Mouse (Mus musculus): ENCODE results near the gene Wdr25. TPM values are rescaled to one million over a fixed set of nuclear protein-coding genes. Genes with fewer than 3 reads are reported as not detected.

Wdr25 gene
- polyA plus RNA-seq, 1 experiment from 2014 or later = 8.0 TPM

GRCm38 (mm10) chr12:108856186-108856585, 37.2 kb upstream of the Wdr25 start:
- no peaks in the 10 kb centered on the region for H3K27me3 ChIP-seq (ENCODE audit: insufficient read depth, low read length)
- H3K9me3 ChIP-seq (ENCODE audit: low read depth, low read length) = no peaks in the 10 kb centered on the region
- peaks cover 15% of the 10 kb centered on the region for H3K36me3 ChIP-seq (ENCODE audit: insufficient read depth)
- no peak overlapping the region for H3K4me3 ChIP-seq (ENCODE audit: low read depth, low read length)
- no peak overlapping the region for H3K4me2 ChIP-seq
- no peak overlapping the region for H3K9ac ChIP-seq
- no peak for ATAC-seq (ENCODE audit: insufficient read depth)
- WGBS = 85% methylated on average over 8 of the region's 8 CpGs
- H3K4me1 ChIP-seq (ENCODE audit: insufficient read depth) = no peaks in the 10 kb centered on the region
- TF ChIP-seq CTCF (IDR thresholded peaks at IDR 0.05; ENCODE audit: low read depth) = no peak
- H3K27ac ChIP-seq (ENCODE audit: low read depth) = no peak overlapping the region
- no peak for DNase-seq

- H3K27me3 ChIP-seq (ENCODE audit: insufficient read depth, low read length) = no peaks in the 10 kb centered on the region
- 83% methylated on average over 7 of the region's 7 CpGs for WGBS
- no peak overlapping the region for H3K4me2 ChIP-seq
- no peaks in the 10 kb centered on the region for H3K9me3 ChIP-seq (ENCODE audit: low read depth, low read length)
- peaks cover 23% of the 10 kb centered on the region for H3K36me3 ChIP-seq (ENCODE audit: insufficient read depth)
- no peaks in the 10 kb centered on the region for H3K4me1 ChIP-seq (ENCODE audit: insufficient read depth)
- H3K9ac ChIP-seq = no peak overlapping the region
- H3K4me3 ChIP-seq (ENCODE audit: low read depth, low read length) = no peak overlapping the region
- ATAC-seq (ENCODE audit: insufficient read depth) (no peak), DNase-seq (no peak)
- H3K27ac ChIP-seq (ENCODE audit: low read depth) = no peak overlapping the region
- no peak for TF ChIP-seq CTCF (IDR thresholded peaks at IDR 0.05; ENCODE audit: low read depth)
Observed at GRCm38 (mm10) chr12:108857109-108857508, 36.3 kb upstream of the Wdr25 start.

- H3K4me1 ChIP-seq (ENCODE audit: insufficient read depth) = no peaks in the 10 kb centered on the region
- 51% methylated on average over 7 of the region's 7 CpGs for WGBS
- no peaks in the 10 kb centered on the region for H3K9me3 ChIP-seq (ENCODE audit: low read depth, low read length)
- H3K9ac ChIP-seq = peak overlapping the region; percentile 18; the same call in 1 of the 2 replicates
- H3K27ac ChIP-seq (ENCODE audit: low read depth) = peak overlapping the region; percentile 11; the same call in 1 of the 2 replicates
- no peak overlapping the region for H3K4me3 ChIP-seq (ENCODE audit: low read depth, low read length)
- H3K36me3 ChIP-seq (ENCODE audit: insufficient read depth) = peaks cover 29% of the 10 kb centered on the region
- no peaks in the 10 kb centered on the region for H3K27me3 ChIP-seq (ENCODE audit: insufficient read depth, low read length)
- TF ChIP-seq CTCF (IDR thresholded peaks at IDR 0.05; ENCODE audit: low read depth) = no peak
- ATAC-seq (ENCODE audit: insufficient read depth) (peak; percentile 64; the same call in 1 of the 2 replicates), DNase-seq (peak; percentile 62)
- H3K4me2 ChIP-seq = no peak overlapping the region
Observed at GRCm38 (mm10) chr12:108857589-108858184, 35.7 kb upstream of the Wdr25 start.

- Histone ChIP-seq H3K4me2 (no peak overlapping the region), H3K27me3 (ENCODE audit: insufficient read depth, low read length) (no peaks in the 10 kb centered on the region), H3K36me3 (ENCODE audit: insufficient read depth) (peaks cover 37% of the 10 kb centered on the region), H3K27ac (ENCODE audit: low read depth) (no peak overlapping the region), H3K4me3 (ENCODE audit: low read depth, low read length) (no peak overlapping the region), H3K9ac (no peak overlapping the region), H3K9me3 (ENCODE audit: low read depth, low read length) (no peaks in the 10 kb centered on the region), H3K4me1 (ENCODE audit: insufficient read depth) (no peaks in the 10 kb centered on the region)
- TF ChIP-seq CTCF (IDR thresholded peaks at IDR 0.05; ENCODE audit: low read depth) = no peak
- WGBS = 78% methylated on average over 5 of the region's 5 CpGs
- ATAC-seq (ENCODE audit: insufficient read depth) = no peak
- no peak for DNase-seq
Observed at GRCm38 (mm10) chr12:108858486-108858885, 34.9 kb upstream of the Wdr25 start.

GRCm38 (mm10) chr12:108865007-108865494, 28.4 kb upstream of the Wdr25 start:
- Histone ChIP-seq H3K27ac (ENCODE audit: low read depth) (no peak overlapping the region), H3K4me2 (no peak overlapping the region), H3K36me3 (ENCODE audit: insufficient read depth) (peaks cover 93% of the 10 kb centered on the region), H3K27me3 (ENCODE audit: insufficient read depth, low read length) (no peaks in the 10 kb centered on the region), H3K4me3 (ENCODE audit: low read depth, low read length) (no peak overlapping the region), H3K4me1 (ENCODE audit: insufficient read depth) (no peaks in the 10 kb centered on the region), H3K9ac (no peak overlapping the region), H3K9me3 (ENCODE audit: low read depth, low read length) (no peaks in the 10 kb centered on the region)
- DNase-seq = no peak
- 63% methylated on average over 6 of the region's 6 CpGs for WGBS
- ATAC-seq (ENCODE audit: insufficient read depth) = no peak
- TF ChIP-seq CTCF (IDR thresholded peaks at IDR 0.05; ENCODE audit: low read depth) = no peak

GRCm38 (mm10) chr12:108869575-108869974, 23.9 kb upstream of the Wdr25 start:
- no peak overlapping the region for H3K27ac ChIP-seq (ENCODE audit: low read depth)
- TF ChIP-seq CTCF (IDR thresholded peaks at IDR 0.05; ENCODE audit: low read depth) = peak; percentile 49
- no peak overlapping the region for H3K4me2 ChIP-seq
- ATAC-seq (ENCODE audit: insufficient read depth) (no peak), DNase-seq (peak; percentile 53)
- H3K27me3 ChIP-seq (ENCODE audit: insufficient read depth, low read length) = no peaks in the 10 kb centered on the region
- H3K9me3 ChIP-seq (ENCODE audit: low read depth, low read length) = no peaks in the 10 kb centered on the region
- no peak overlapping the region for H3K4me3 ChIP-seq (ENCODE audit: low read depth, low read length)
- H3K36me3 ChIP-seq (ENCODE audit: insufficient read depth) = peaks cover 81% of the 10 kb centered on the region
- H3K4me1 ChIP-seq (ENCODE audit: insufficient read depth) = no peaks in the 10 kb centered on the region
- 84% methylated on average over 2 of the region's 2 CpGs for WGBS
- no peak overlapping the region for H3K9ac ChIP-seq

- WGBS = 68% methylated on average over 5 of the region's 5 CpGs
- no peak for TF ChIP-seq CTCF (IDR thresholded peaks at IDR 0.05; ENCODE audit: low read depth)
Observed at GRCm38 (mm10) chr12:108873122-108873521, 20.3 kb upstream of the Wdr25 start.

More at GRCm38 (mm10) chr12:108873122-108873521, 20.3 kb upstream of the Wdr25 start:
- DNase-seq (no peak), ATAC-seq (ENCODE audit: insufficient read depth) (no peak)
- Histone ChIP-seq H3K27ac (ENCODE audit: low read depth) (no peak overlapping the region), H3K36me3 (ENCODE audit: insufficient read depth) (peaks cover 64% of the 10 kb centered on the region), H3K9ac (no peak overlapping the region), H3K4me1 (ENCODE audit: insufficient read depth) (no peaks in the 10 kb centered on the region), H3K4me2 (no peak overlapping the region), H3K4me3 (ENCODE audit: low read depth, low read length) (no peak overlapping the region), H3K27me3 (ENCODE audit: insufficient read depth, low read length) (no peaks in the 10 kb centered on the region), H3K9me3 (ENCODE audit: low read depth, low read length) (no peaks in the 10 kb centered on the region)

All from lung, embryonic 14.5 days (tissue).